Mouse (Mus musculus): ENCODE results near the gene Gpr155. TPM values are rescaled to one million over a fixed set of nuclear protein-coding genes. Genes with fewer than 3 reads are reported as not detected.

Gpr155 gene
- polyA plus RNA-seq, 1 experiment from 2014 or later = 5.9 TPM

GRCm38 (mm10) chr2:73385172-73385571 lies 1.2 kb downstream of the Gpr155 start:
- no peaks in the 10 kb centered on the region for H3K36me3 ChIP-seq (replicated peaks; ENCODE audit: control insufficient read depth, insufficient read depth, low read depth, low read length)
- H3K27ac ChIP-seq (replicated peaks; ENCODE audit: low read depth, low read length) = no peak overlapping the region
- peaks cover 3% of the 10 kb centered on the region; the same call in 1 of the 2 replicates for H3K4me1 ChIP-seq (ENCODE audit: control insufficient read depth, insufficient read depth, low read length)
- H3K4me3 ChIP-seq (ENCODE audit: low read depth, low read length) = no peak overlapping the region
- H3K9ac ChIP-seq (replicated peaks; ENCODE audit: low read length) = no peak overlapping the region
- H3K9me3 ChIP-seq (replicated peaks; ENCODE audit: control insufficient read depth, low read length) = no peaks in the 10 kb centered on the region
- no peak for ATAC-seq (replicated peaks; ENCODE audit: insufficient number of reproducible peaks, low FRiP score, low TSS enrichment, low read depth)
- DNase-seq (ENCODE audit: low spot score) = no peak
- no peak overlapping the region for H3K4me2 ChIP-seq (ENCODE audit: low read depth, low read length)
- H3K27me3 ChIP-seq (ENCODE audit: control insufficient read depth, insufficient read depth, low read length) = no peaks in the 10 kb centered on the region
- 88% methylated on average over 4 of the region's 4 CpGs for WGBS

GRCm38 (mm10) chr2:73380298-73380975 lies 5.9 kb downstream of the Gpr155 start:
- Histone ChIP-seq H3K4me3 (ENCODE audit: low read depth, low read length) (no peak overlapping the region), H3K9me3 (replicated peaks; ENCODE audit: control insufficient read depth, low read length) (no peaks in the 10 kb centered on the region), H3K4me1 (ENCODE audit: control insufficient read depth, insufficient read depth, low read length) (no peaks in the 10 kb centered on the region), H3K27me3 (ENCODE audit: control insufficient read depth, insufficient read depth, low read length) (no peaks in the 10 kb centered on the region), H3K9ac (replicated peaks; ENCODE audit: low read length) (no peak overlapping the region), H3K36me3 (replicated peaks; ENCODE audit: control insufficient read depth, insufficient read depth, low read depth, low read length) (no peaks in the 10 kb centered on the region), H3K27ac (replicated peaks; ENCODE audit: low read depth, low read length) (no peak overlapping the region), H3K4me2 (ENCODE audit: low read depth, low read length) (no peak overlapping the region)
- ATAC-seq (replicated peaks; ENCODE audit: insufficient number of reproducible peaks, low FRiP score, low TSS enrichment, low read depth) (no peak), DNase-seq (ENCODE audit: low spot score) (no peak)
- WGBS = 79% methylated on average over 9 of the region's 9 CpGs

- H3K9ac ChIP-seq (replicated peaks; ENCODE audit: low read length) = no peak overlapping the region; the same call in 1 of the 2 replicates
Observed at GRCm38 (mm10) chr2:73379656-73380055, 6.7 kb downstream of the Gpr155 start.

GRCm38 (mm10) chr2:73378326-73378725 lies 8.0 kb downstream of the Gpr155 start:
- no peak for ATAC-seq (replicated peaks; ENCODE audit: insufficient number of reproducible peaks, low FRiP score, low TSS enrichment, low read depth)
- H3K4me2 ChIP-seq (ENCODE audit: low read depth, low read length) = no peak overlapping the region

More at GRCm38 (mm10) chr2:73379656-73380055, 6.7 kb downstream of the Gpr155 start:
- WGBS = 74% methylated on average over 5 of the region's 5 CpGs
- ATAC-seq (replicated peaks; ENCODE audit: insufficient number of reproducible peaks, low FRiP score, low TSS enrichment, low read depth) (no peak), DNase-seq (ENCODE audit: low spot score) (no peak)
- Histone ChIP-seq H3K4me3 (ENCODE audit: low read depth, low read length) (no peak overlapping the region), H3K4me1 (ENCODE audit: control insufficient read depth, insufficient read depth, low read length) (no peaks in the 10 kb centered on the region), H3K9me3 (replicated peaks; ENCODE audit: control insufficient read depth, low read length) (no peaks in the 10 kb centered on the region), H3K36me3 (replicated peaks; ENCODE audit: control insufficient read depth, insufficient read depth, low read depth, low read length) (no peaks in the 10 kb centered on the region), H3K4me2 (ENCODE audit: low read depth, low read length) (no peak overlapping the region), H3K27me3 (ENCODE audit: control insufficient read depth, insufficient read depth, low read length) (no peaks in the 10 kb centered on the region), H3K27ac (replicated peaks; ENCODE audit: low read depth, low read length) (no peak overlapping the region)

GRCm38 (mm10) chr2:73371530-73372335 lies 14.6 kb downstream of the Gpr155 start:
- H3K27ac ChIP-seq (replicated peaks; ENCODE audit: low read depth, low read length) = no peak overlapping the region
- no peaks in the 10 kb centered on the region for H3K36me3 ChIP-seq (replicated peaks; ENCODE audit: control insufficient read depth, insufficient read depth, low read depth, low read length)
- ATAC-seq (replicated peaks; ENCODE audit: insufficient number of reproducible peaks, low FRiP score, low TSS enrichment, low read depth) (no peak), DNase-seq (ENCODE audit: low spot score) (no peak)
- no peaks in the 10 kb centered on the region for H3K27me3 ChIP-seq (ENCODE audit: control insufficient read depth, insufficient read depth, low read length)
- H3K4me3 ChIP-seq (ENCODE audit: low read depth, low read length) = no peak overlapping the region
- no peaks in the 10 kb centered on the region for H3K4me1 ChIP-seq (ENCODE audit: control insufficient read depth, insufficient read depth, low read length)
- H3K9me3 ChIP-seq (replicated peaks; ENCODE audit: control insufficient read depth, low read length) = no peaks in the 10 kb centered on the region
- H3K4me2 ChIP-seq (ENCODE audit: low read depth, low read length) = no peak overlapping the region
- 72% methylated on average over 9 of the region's 9 CpGs for WGBS
- H3K9ac ChIP-seq (replicated peaks; ENCODE audit: low read length) = no peak overlapping the region

More at GRCm38 (mm10) chr2:73378326-73378725, 8.0 kb downstream of the Gpr155 start:
- Histone ChIP-seq H3K36me3 (replicated peaks; ENCODE audit: control insufficient read depth, insufficient read depth, low read depth, low read length) (no peaks in the 10 kb centered on the region), H3K27ac (replicated peaks; ENCODE audit: low read depth, low read length) (no peak overlapping the region), H3K4me3 (ENCODE audit: low read depth, low read length) (no peak overlapping the region), H3K9me3 (replicated peaks; ENCODE audit: control insufficient read depth, low read length) (no peaks in the 10 kb centered on the region), H3K4me1 (ENCODE audit: control insufficient read depth, insufficient read depth, low read length) (no peaks in the 10 kb centered on the region), H3K9ac (replicated peaks; ENCODE audit: low read length) (no peak overlapping the region), H3K27me3 (ENCODE audit: control insufficient read depth, insufficient read depth, low read length) (no peaks in the 10 kb centered on the region)
- WGBS = 83% methylated on average over 5 of the region's 5 CpGs
- no peak for DNase-seq (ENCODE audit: low spot score)

GRCm38 (mm10) chr2:73363448-73363847 lies 22.9 kb downstream of the Gpr155 start:
- WGBS = 83% methylated on average over 5 of the region's 5 CpGs
- DNase-seq (ENCODE audit: low spot score) (no peak), ATAC-seq (replicated peaks; ENCODE audit: insufficient number of reproducible peaks, low FRiP score, low TSS enrichment, low read depth) (no peak)
- Histone ChIP-seq H3K36me3 (replicated peaks; ENCODE audit: control insufficient read depth, insufficient read depth, low read depth, low read length) (no peaks in the 10 kb centered on the region), H3K27ac (replicated peaks; ENCODE audit: low read depth, low read length) (no peak overlapping the region), H3K27me3 (ENCODE audit: control insufficient read depth, insufficient read depth, low read length) (no peaks in the 10 kb centered on the region), H3K9me3 (replicated peaks; ENCODE audit: control insufficient read depth, low read length) (no peaks in the 10 kb centered on the region), H3K4me3 (ENCODE audit: low read depth, low read length) (no peak overlapping the region), H3K9ac (replicated peaks; ENCODE audit: low read length) (no peak overlapping the region), H3K4me2 (ENCODE audit: low read depth, low read length) (no peak overlapping the region), H3K4me1 (ENCODE audit: control insufficient read depth, insufficient read depth, low read length) (no peaks in the 10 kb centered on the region)

GRCm38 (mm10) chr2:73360536-73360935 lies 25.8 kb downstream of the Gpr155 start:
- Histone ChIP-seq H3K4me1 (ENCODE audit: control insufficient read depth, insufficient read depth, low read length) (no peaks in the 10 kb centered on the region), H3K27ac (replicated peaks; ENCODE audit: low read depth, low read length) (no peak overlapping the region), H3K4me2 (ENCODE audit: low read depth, low read length) (no peak overlapping the region), H3K4me3 (ENCODE audit: low read depth, low read length) (no peak overlapping the region), H3K9ac (replicated peaks; ENCODE audit: low read length) (no peak overlapping the region), H3K36me3 (replicated peaks; ENCODE audit: control insufficient read depth, insufficient read depth, low read depth, low read length) (no peaks in the 10 kb centered on the region), H3K9me3 (replicated peaks; ENCODE audit: control insufficient read depth, low read length) (no peaks in the 10 kb centered on the region), H3K27me3 (ENCODE audit: control insufficient read depth, insufficient read depth, low read length) (no peaks in the 10 kb centered on the region)
- ATAC-seq (replicated peaks; ENCODE audit: insufficient number of reproducible peaks, low FRiP score, low TSS enrichment, low read depth) = no peak
- DNase-seq (ENCODE audit: low spot score) = no peak
- 84% methylated on average over 2 of the region's 2 CpGs for WGBS

- ATAC-seq (replicated peaks; ENCODE audit: insufficient number of reproducible peaks, low FRiP score, low TSS enrichment, low read depth) (no peak), DNase-seq (ENCODE audit: low spot score) (no peak)
- no peak overlapping the region for H3K9ac ChIP-seq (replicated peaks; ENCODE audit: low read length)
- no peak overlapping the region for H3K27ac ChIP-seq (replicated peaks; ENCODE audit: low read depth, low read length)
- no peak overlapping the region for H3K4me3 ChIP-seq (ENCODE audit: low read depth, low read length)
- H3K4me2 ChIP-seq (ENCODE audit: low read depth, low read length) = no peak overlapping the region
- no peaks in the 10 kb centered on the region for H3K36me3 ChIP-seq (replicated peaks; ENCODE audit: control insufficient read depth, insufficient read depth, low read depth, low read length)
- 90% methylated on average over 5 of the region's 5 CpGs for WGBS
- no peaks in the 10 kb centered on the region for H3K9me3 ChIP-seq (replicated peaks; ENCODE audit: control insufficient read depth, low read length)
- H3K4me1 ChIP-seq (ENCODE audit: control insufficient read depth, insufficient read depth, low read length) = no peaks in the 10 kb centered on the region
- no peaks in the 10 kb centered on the region for H3K27me3 ChIP-seq (ENCODE audit: control insufficient read depth, insufficient read depth, low read length)
Observed at GRCm38 (mm10) chr2:73359941-73360340, 26.4 kb downstream of the Gpr155 start.
